Mouse (Mus musculus): ENCODE measurements around the gene Taf4. TPM values are rescaled to one million over a fixed set of nuclear protein-coding genes. Genes with fewer than 3 reads are reported as not detected.

The Taf4 gene
- polyA plus RNA-seq, 1 experiment, result 6.9 TPM

- Histone ChIP-seq H3K4me3 (ENCODE audit: insufficient read depth, poor library complexity, severe bottlenecking) (no peak overlapping the region), H3ac (ENCODE audit: control insufficient read depth, insufficient read length, low read depth) (no peak overlapping the region), H3K79me2 (ENCODE audit: control insufficient read depth, insufficient read depth) (peaks cover 36% of the 10 kb centered on the region), H3K36me3 (ENCODE audit: control insufficient read depth, insufficient read depth) (peaks cover 31% of the 10 kb centered on the region), H3K79me3 (ENCODE audit: low read depth) (peaks cover 3% of the 10 kb centered on the region), H3K27me3 (ENCODE audit: control insufficient read depth, insufficient read depth, insufficient read length) (no peaks in the 10 kb centered on the region)
- TF ChIP-seq CTCF (IDR thresholded peaks at IDR 0.05; ENCODE audit: control insufficient read depth, insufficient read depth, insufficient read length) (no peak), MAX (IDR thresholded peaks at IDR 0.05) (no peak), MYOG (IDR thresholded peaks at IDR 0.05; ENCODE audit: control insufficient read depth, extremely low read depth, insufficient read length) (no peak), MYOD1 (IDR thresholded peaks at IDR 0.05; ENCODE audit: control insufficient read depth, insufficient read length, low read depth) (no peak), FOSL1 (IDR thresholded peaks at IDR 0.05; ENCODE audit: insufficient read depth, low read length, poor library complexity, severe bottlenecking) (no peak)
Measured at GRCm38 (mm10) chr2:179934165-179934564, 42.3 kb downstream of the Taf4 start.

DNA sequence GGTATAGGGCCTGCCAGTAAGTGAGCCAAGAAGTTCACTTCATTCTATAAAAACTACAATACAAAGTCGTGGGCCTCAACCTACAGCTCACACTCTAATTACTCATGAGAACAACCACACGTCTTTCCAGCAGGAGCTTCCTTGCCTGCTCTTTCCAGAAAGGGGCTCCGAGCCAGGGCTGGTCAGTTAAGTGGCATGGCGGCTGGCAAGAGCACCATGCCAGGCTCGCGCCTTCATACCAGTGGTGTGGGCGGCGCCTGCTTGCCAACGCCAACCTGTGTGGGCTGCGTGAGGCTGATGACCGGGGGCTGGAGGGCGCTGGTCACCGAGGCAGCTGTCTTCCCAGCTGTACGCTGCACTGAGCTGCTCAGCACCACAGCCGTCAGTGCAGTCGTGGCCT, 44.7 kb downstream of the Taf4 start:
- no peak for TF ChIP-seq USF1 (IDR thresholded peaks at IDR 0.05; ENCODE audit: low read depth)
- peaks cover 41% of the 10 kb centered on the region for H3K36me3 ChIP-seq (ENCODE audit: control insufficient read depth, insufficient read depth)
- H3K79me2 ChIP-seq (ENCODE audit: control insufficient read depth, insufficient read depth), result peaks cover 11% of the 10 kb centered on the region
- H3K79me3 ChIP-seq (ENCODE audit: low read depth), result no peaks in the 10 kb centered on the region
- H3K27me3 ChIP-seq (ENCODE audit: control insufficient read depth, insufficient read depth, insufficient read length), result no peaks in the 10 kb centered on the region
- no peak overlapping the region for H3ac ChIP-seq (ENCODE audit: control insufficient read depth, insufficient read length, low read depth)
- H3K4me3 ChIP-seq (ENCODE audit: insufficient read depth, poor library complexity, severe bottlenecking), result no peak overlapping the region

DNA sequence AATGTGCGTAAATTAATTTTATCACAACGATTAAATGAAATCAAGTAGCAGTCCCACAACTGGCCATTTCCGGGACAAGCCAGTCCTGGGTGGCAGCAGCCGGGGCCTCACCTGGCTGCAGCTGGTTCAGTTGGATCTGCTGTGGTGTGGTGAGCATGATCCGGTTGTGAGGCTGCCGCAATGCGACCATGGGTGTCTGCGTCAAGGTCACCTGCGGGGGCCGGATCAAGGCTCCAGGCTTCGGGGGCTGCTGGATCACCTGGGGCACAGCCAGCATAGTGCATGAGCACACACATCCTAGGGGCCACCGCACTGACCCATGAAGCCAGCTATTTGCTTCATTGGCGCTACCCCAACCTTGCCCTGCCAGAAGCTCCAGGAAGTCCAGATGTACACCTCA, 47.3 kb downstream of the Taf4 start:
- TF ChIP-seq CEBPB (IDR thresholded peaks at IDR 0.05; ENCODE audit: low read depth) (no peak), CTCF (IDR thresholded peaks at IDR 0.05; ENCODE audit: control insufficient read depth, insufficient read depth, insufficient read length) (no peak), FOSL1 (IDR thresholded peaks at IDR 0.05; ENCODE audit: insufficient read depth, low read length, poor library complexity, severe bottlenecking) (no peak), MYOG (IDR thresholded peaks at IDR 0.05; ENCODE audit: control insufficient read depth, extremely low read depth, insufficient read length) (no peak), MAX (IDR thresholded peaks at IDR 0.05) (no peak), MYOD1 (IDR thresholded peaks at IDR 0.05; ENCODE audit: control insufficient read depth, insufficient read length, low read depth) (no peak), USF1 (IDR thresholded peaks at IDR 0.05; ENCODE audit: low read depth) (no peak)
- no peaks in the 10 kb centered on the region for H3K27me3 ChIP-seq (ENCODE audit: control insufficient read depth, insufficient read depth, insufficient read length)
- H3K79me2 ChIP-seq (ENCODE audit: control insufficient read depth, insufficient read depth), result no peaks in the 10 kb centered on the region
- H3K4me3 ChIP-seq (ENCODE audit: insufficient read depth, poor library complexity, severe bottlenecking), result no peak overlapping the region
- no peaks in the 10 kb centered on the region for H3K79me3 ChIP-seq (ENCODE audit: low read depth)
- H3K36me3 ChIP-seq (ENCODE audit: control insufficient read depth, insufficient read depth), result peaks cover 53% of the 10 kb centered on the region
- H3ac ChIP-seq (ENCODE audit: control insufficient read depth, insufficient read length, low read depth), result no peak overlapping the region

- Histone ChIP-seq H3ac (ENCODE audit: control insufficient read depth, insufficient read length, low read depth) (no peak overlapping the region), H3K36me3 (ENCODE audit: control insufficient read depth, insufficient read depth) (peaks cover 72% of the 10 kb centered on the region), H3K79me2 (ENCODE audit: control insufficient read depth, insufficient read depth) (no peaks in the 10 kb centered on the region), H3K4me3 (ENCODE audit: insufficient read depth, poor library complexity, severe bottlenecking) (no peak overlapping the region), H3K79me3 (ENCODE audit: low read depth) (no peaks in the 10 kb centered on the region), H3K27me3 (ENCODE audit: control insufficient read depth, insufficient read depth, insufficient read length) (no peaks in the 10 kb centered on the region)
- TF ChIP-seq MYOG (IDR thresholded peaks at IDR 0.05; ENCODE audit: control insufficient read depth, extremely low read depth, insufficient read length) (no peak), CEBPB (IDR thresholded peaks at IDR 0.05; ENCODE audit: low read depth) (no peak), CTCF (IDR thresholded peaks at IDR 0.05; ENCODE audit: control insufficient read depth, insufficient read depth, insufficient read length) (no peak), USF1 (IDR thresholded peaks at IDR 0.05; ENCODE audit: low read depth) (no peak), MYOD1 (IDR thresholded peaks at IDR 0.05; ENCODE audit: control insufficient read depth, insufficient read length, low read depth) (no peak), MAX (IDR thresholded peaks at IDR 0.05) (no peak), FOSL1 (IDR thresholded peaks at IDR 0.05; ENCODE audit: insufficient read depth, low read length, poor library complexity, severe bottlenecking) (no peak)
Measured at GRCm38 (mm10) chr2:179924038-179924437, 52.4 kb downstream of the Taf4 start.

GRCm38 (mm10) chr2:179921021-179921653, 55.3 kb downstream of the Taf4 start:
- H3K27me3 ChIP-seq (ENCODE audit: control insufficient read depth, insufficient read depth, insufficient read length), result no peaks in the 10 kb centered on the region
- no peak overlapping the region for H3K4me3 ChIP-seq (ENCODE audit: insufficient read depth, poor library complexity, severe bottlenecking)
- TF ChIP-seq USF1 (IDR thresholded peaks at IDR 0.05; ENCODE audit: low read depth) (no peak), MYOD1 (IDR thresholded peaks at IDR 0.05; ENCODE audit: control insufficient read depth, insufficient read length, low read depth) (no peak), FOSL1 (IDR thresholded peaks at IDR 0.05; ENCODE audit: insufficient read depth, low read length, poor library complexity, severe bottlenecking) (no peak), MAX (IDR thresholded peaks at IDR 0.05) (no peak), CTCF (IDR thresholded peaks at IDR 0.05; ENCODE audit: control insufficient read depth, insufficient read depth, insufficient read length) (no peak), CEBPB (IDR thresholded peaks at IDR 0.05; ENCODE audit: low read depth) (no peak), MYOG (IDR thresholded peaks at IDR 0.05; ENCODE audit: control insufficient read depth, extremely low read depth, insufficient read length) (no peak)
- H3K79me3 ChIP-seq (ENCODE audit: low read depth), result no peaks in the 10 kb centered on the region
- no peaks in the 10 kb centered on the region for H3K79me2 ChIP-seq (ENCODE audit: control insufficient read depth, insufficient read depth)
- H3ac ChIP-seq (ENCODE audit: control insufficient read depth, insufficient read length, low read depth), result no peak overlapping the region
- H3K36me3 ChIP-seq (ENCODE audit: control insufficient read depth, insufficient read depth), result peaks cover 78% of the 10 kb centered on the region

DNA sequence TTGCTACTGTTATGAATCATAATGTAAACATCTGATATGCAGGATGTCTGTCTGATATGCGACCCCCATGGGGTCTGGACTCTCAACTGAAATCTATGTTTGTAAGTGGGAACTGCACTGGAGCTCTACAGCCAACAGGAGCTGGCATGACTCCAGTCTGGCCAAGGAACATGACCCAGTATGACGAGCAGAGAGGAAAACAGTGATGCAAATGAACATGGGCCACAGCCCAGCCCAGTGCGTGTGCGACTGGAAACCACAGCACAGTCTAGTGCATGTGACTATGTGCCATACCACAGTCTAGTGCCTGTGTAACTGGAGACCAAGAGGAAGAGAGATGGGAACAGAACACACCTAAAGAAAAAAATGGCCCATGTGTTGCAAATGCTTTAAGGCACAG, 56.4 kb downstream of the Taf4 start:
- no peak overlapping the region for H3K4me3 ChIP-seq (ENCODE audit: insufficient read depth, poor library complexity, severe bottlenecking)
- H3ac ChIP-seq (ENCODE audit: control insufficient read depth, insufficient read length, low read depth), result no peak overlapping the region
- H3K79me3 ChIP-seq (ENCODE audit: low read depth), result no peaks in the 10 kb centered on the region
- no peak for TF ChIP-seq CTCF (IDR thresholded peaks at IDR 0.05; ENCODE audit: control insufficient read depth, insufficient read depth, insufficient read length)
- TF ChIP-seq MAX (IDR thresholded peaks at IDR 0.05), result no peak
- TF ChIP-seq MYOD1 (IDR thresholded peaks at IDR 0.05; ENCODE audit: control insufficient read depth, insufficient read length, low read depth), result no peak
- TF ChIP-seq USF1 (IDR thresholded peaks at IDR 0.05; ENCODE audit: low read depth), result no peak
- TF ChIP-seq FOSL1 (IDR thresholded peaks at IDR 0.05; ENCODE audit: insufficient read depth, low read length, poor library complexity, severe bottlenecking), result no peak
- no peak for TF ChIP-seq MYOG (IDR thresholded peaks at IDR 0.05; ENCODE audit: control insufficient read depth, extremely low read depth, insufficient read length)
- no peak for TF ChIP-seq CEBPB (IDR thresholded peaks at IDR 0.05; ENCODE audit: low read depth)
- H3K36me3 ChIP-seq (ENCODE audit: control insufficient read depth, insufficient read depth), result peaks cover 76% of the 10 kb centered on the region
- H3K79me2 ChIP-seq (ENCODE audit: control insufficient read depth, insufficient read depth), result no peaks in the 10 kb centered on the region
- H3K27me3 ChIP-seq (ENCODE audit: control insufficient read depth, insufficient read depth, insufficient read length), result no peaks in the 10 kb centered on the region
